Mouse (Mus musculus) kidney, adult 2 months (tissue): ENCODE data around the gene Wars2.

Source experiments
- CTCF ChIP-seq: fragments of 200-500 bp; conservative IDR thresholded peaks from 2 replicates; pipeline ENCODE4 v1.5.1; 2011; ENCODE audit warnings: low read depth, mild to moderate bottlenecking, control low read depth, low read length, moderate library complexity, mixed read lengths; ENCODE audit not compliant: insufficient read depth, insufficient read length
- POLR2A ChIP-seq: fragments of 200-500 bp; IDR thresholded peaks from one replicate; pipeline ENCODE4 v1.6.1; 2011; ENCODE audit warnings: low read depth, low read length, control low read depth

GRCm38 (mm10) chr3:99238691-99239090 lies 97.8 kb downstream of the Wars2 start:
- TF ChIP-seq CTCF (no peak), POLR2A (no peak)
